Mouse (Mus musculus) bone marrow, adult 2 months (tissue): ENCODE results near the gene Cpm.

Experiments
- CTCF ChIP-seq: fragments of 200-500 bp; IDR thresholded peaks from 2 replicates; pipeline ENCODE4 v1.5.1; 2011; ENCODE audit warnings: low read length, control low read depth; ENCODE audit not compliant: control insufficient read depth, insufficient read depth
- POLR2A ChIP-seq: fragments of 200-500 bp; IDR thresholded peaks from 2 replicates; pipeline ENCODE4 v1.6.1; 2011; ENCODE audit warnings: low read depth, mild to moderate bottlenecking, control low read depth, low read length, borderline replicate concordance; ENCODE audit not compliant: control insufficient read depth

- TF ChIP-seq CTCF = no peak
- TF ChIP-seq POLR2A = no peak
Observed at GRCm38 (mm10) chr10:117705806-117706205, 76.5 kb downstream of the Cpm start.
